Mouse (Mus musculus) CD4-positive, CD25-positive, alpha-beta regulatory T cell (primary cell): ENCODE data around the gene Lin28b. TPM values are rescaled to one million over a fixed set of nuclear protein-coding genes. Genes with fewer than 3 reads are reported as not detected.

Experiments used
- polyA plus RNA-seq: library from polyadenylated mRNA; unstranded; fragments of 100-300 nt; shearing (Covaris generic); gene quantifications from one replicate; pipeline ENCODE4 v1.2.1, GENCODE M21; 2017

Lin28b gene
- polyA plus RNA-seq: 0.13 TPM

GRCm38 (mm10) chr10:45485761-45486602 lies at the start of gene Lin28b:
Lin28b (minus strand) TSS chr10:45486395.

GRCm38 (mm10) chr10:45335434-45336422 lies 150.5 kb downstream of the Lin28b start, which contains the start of gene Bves:
Bves (plus strand) TSS chr10:45335772.

Other genes starting within 250 kb of the Lin28b start
- 0.12 TPM for gene Bves, start 150.6 kb downstream of the Lin28b start, polyA plus RNA-seq
- 31.9 TPM for gene Hace1, start 91.4 kb upstream of the Lin28b start, polyA plus RNA-seq